Mouse (Mus musculus) liver, embryonic 16.5 days (tissue): ENCODE data around the gene Ddx39. TPM values are rescaled to one million over a fixed set of nuclear protein-coding genes. Genes with fewer than 3 reads are reported as not detected.

ENCODE experiments used
- ATAC-seq: fragments of 200-750 bp; cut with Nextera tagmentation; 2 replicates; pipeline ENCODE4 v1.8.0; 2017; ENCODE audit warnings: low read depth, mild to moderate bottlenecking, moderate number of reproducible peaks, moderate library complexity
- H3K27ac ChIP-seq: fragments of 300-500 bp; sonication (generic); 2 replicates; pipeline ENCODE4 v1.5.1; 2014; ENCODE audit warnings: mild to moderate bottlenecking, low read length
- H3K27me3 ChIP-seq: fragments of 300-500 bp; sonication (generic); 2 replicates; pipeline ENCODE4 v1.6.1; 2014; ENCODE audit warnings: low read depth, low read length, mixed read lengths; ENCODE audit not compliant: control insufficient read depth, insufficient read depth
- H3K36me3 ChIP-seq: fragments of 300-500 bp; sonication (generic); 2 replicates; pipeline ENCODE4 v1.6.1; 2014; ENCODE audit warnings: mild to moderate bottlenecking; ENCODE audit not compliant: control insufficient read depth, insufficient read depth
- H3K4me1 ChIP-seq: fragments of 300-500 bp; sonication (generic); 2 replicates; pipeline ENCODE4 v1.6.1; 2014; ENCODE audit warnings: low read depth, low read length, mixed read lengths; ENCODE audit not compliant: control insufficient read depth
- H3K4me2 ChIP-seq: fragments of 300-500 bp; sonication (generic); 2 replicates; pipeline ENCODE4 v1.6.1; 2014; ENCODE audit warnings: low read depth, low read length, mixed read lengths
- H3K4me3 ChIP-seq: fragments of 300-500 bp; sonication (generic); 2 replicates; pipeline ENCODE4 v1.5.1; 2014; ENCODE audit warnings: low read depth, mild to moderate bottlenecking, low read length
- H3K9ac ChIP-seq: fragments of 300-500 bp; sonication (generic); 2 replicates; pipeline ENCODE4 v1.6.1; 2014; ENCODE audit warnings: low read depth, low read length
- H3K9me3 ChIP-seq: fragments of 300-500 bp; sonication (generic); replicated peaks from 2 replicates; pipeline ENCODE4 v1.6.1; 2016; ENCODE audit warnings: low read length; ENCODE audit not compliant: control insufficient read depth
- WGBS: fragments of 180-500 bp; shearing (Covaris S2); extraction: QIAGEN DNeasy Blood & Tissue Kit; methylation state at CpG from one replicate; pipeline ENCODE4 v1.1.7; 2014; ENCODE audit not compliant: insufficient replicate concordance; 5-methylcytosine and 5-hydroxymethylcytosine counted together
- polyA plus RNA-seq: library from polyadenylated mRNA; unstranded; fragments of >200 nt; fragmentation: Nextera tagmentation; extraction: Ambion mirVana; gene quantifications from 2 replicates; pipeline ENCODE4 v1.2.1, GENCODE M21; 2015

Gene Ddx39
- 149 and 167 TPM in 2 replicates for polyA plus RNA-seq

- Histone ChIP-seq H3K27me3 (no peaks in the 10 kb centered on the region), H3K4me1 (peaks cover 16% of the 10 kb centered on the region), H3K9me3 (no peaks in the 10 kb centered on the region), H3K27ac (peak within 1 kb of the TSS; percentile 94), H3K36me3 (peaks cover 8% of the 10 kb centered on the region), H3K4me2 (peak within 1 kb of the TSS; percentile 74), H3K9ac (peak within 1 kb of the TSS; percentile 89), H3K4me3 (peak within 1 kb of the TSS; percentile 90)
- ATAC-seq, result peak; percentile 99
- WGBS, result under 1% methylated on average over 63 of the region's 63 CpGs
These were observed at the start of gene Ddx39 for GRCm38 (mm10) chr8:83715031-83715690. Gene Ddx39 (plus strand): TSS chr8:83715177.

GRCm38 (mm10) chr8:83665969-83666865 is 48.8 kb upstream of the Ddx39 start, which contains the start of gene Ptger1:
Gene Ptger1 (plus strand): TSS chr8:83666678.
- no peak for ATAC-seq
- Histone ChIP-seq H3K9me3 (no peaks in the 10 kb centered on the region), H3K27me3 (peaks cover 14% of the 10 kb centered on the region), H3K4me2 (no peak within 1 kb of the TSS), H3K9ac (no peak within 1 kb of the TSS), H3K4me1 (peaks cover 20% of the 10 kb centered on the region), H3K36me3 (peaks cover 6% of the 10 kb centered on the region), H3K27ac (no peak within 1 kb of the TSS), H3K4me3 (no peak within 1 kb of the TSS)
- 29% methylated on average over 14 of the region's 14 CpGs for WGBS

GRCm38 (mm10) chr8:83666866-83667234 is 48.1 kb upstream of the Ddx39 start:
- Histone ChIP-seq H3K4me2 (no peak overlapping the region), H3K36me3 (peaks cover 11% of the 10 kb centered on the region), H3K27me3 (peaks cover 14% of the 10 kb centered on the region), H3K4me1 (peaks cover 20% of the 10 kb centered on the region), H3K4me3 (no peak overlapping the region), H3K27ac (no peak overlapping the region), H3K9me3 (no peaks in the 10 kb centered on the region), H3K9ac (no peak overlapping the region)
- no peak for ATAC-seq
- 73% methylated on average over 3 of the region's 3 CpGs for WGBS

- no peak overlapping the region for H3K4me3 ChIP-seq
These were observed 47.5 kb upstream of the Ddx39 start for GRCm38 (mm10) chr8:83667526-83667925.

GRCm38 (mm10) chr8:83668010-83668916 is 46.7 kb upstream of the Ddx39 start:
- Histone ChIP-seq H3K9me3 (no peaks in the 10 kb centered on the region), H3K4me2 (peak overlapping the region; percentile 55), H3K36me3 (peaks cover 17% of the 10 kb centered on the region), H3K9ac (no peak overlapping the region), H3K4me1 (peaks cover 13% of the 10 kb centered on the region), H3K4me3 (peak overlapping the region; percentile 34), H3K27ac (no peak overlapping the region), H3K27me3 (peaks cover 14% of the 10 kb centered on the region)
- ATAC-seq, result no peak
- WGBS, result 33% methylated on average over 80 of the region's 80 CpGs

More at GRCm38 (mm10) chr8:83667526-83667925, 47.5 kb upstream of the Ddx39 start:
- no peak for ATAC-seq
- H3K9me3 ChIP-seq, result no peaks in the 10 kb centered on the region
- peaks cover 16% of the 10 kb centered on the region for H3K4me1 ChIP-seq
- H3K4me2 ChIP-seq, result no peak overlapping the region
- peaks cover 14% of the 10 kb centered on the region for H3K27me3 ChIP-seq
- no peak overlapping the region for H3K27ac ChIP-seq
- H3K36me3 ChIP-seq, result peaks cover 12% of the 10 kb centered on the region
- no peak overlapping the region for H3K9ac ChIP-seq
- 65% methylated on average over 10 of the region's 10 CpGs for WGBS

- Histone ChIP-seq H3K9me3 (no peaks in the 10 kb centered on the region), H3K4me2 (peak overlapping the region; percentile 55), H3K36me3 (peaks cover 17% of the 10 kb centered on the region), H3K27ac (no peak overlapping the region), H3K4me1 (peaks cover 13% of the 10 kb centered on the region), H3K27me3 (peaks cover 14% of the 10 kb centered on the region), H3K9ac (no peak overlapping the region), H3K4me3 (no peak overlapping the region)
- 67% methylated on average over 16 of the region's 16 CpGs for WGBS
- ATAC-seq, result peak; percentile 42; the same call in 1 of the 2 replicates
These were observed 46.0 kb upstream of the Ddx39 start for GRCm38 (mm10) chr8:83669013-83669412.

- ATAC-seq, result no peak; the same call in 1 of the 2 replicates
These were observed 42.0 kb upstream of the Ddx39 start for GRCm38 (mm10) chr8:83672936-83673335.

GRCm38 (mm10) chr8:83674497-83674896 is 40.5 kb upstream of the Ddx39 start:
- Histone ChIP-seq H3K4me1 (no peaks in the 10 kb centered on the region), H3K4me3 (no peak overlapping the region), H3K9me3 (no peaks in the 10 kb centered on the region), H3K4me2 (no peak overlapping the region), H3K27me3 (no peaks in the 10 kb centered on the region), H3K36me3 (peaks cover 33% of the 10 kb centered on the region), H3K9ac (no peak overlapping the region), H3K27ac (no peak overlapping the region)
- ATAC-seq, result no peak
- 74% methylated on average over 5 of the region's 5 CpGs for WGBS

More at GRCm38 (mm10) chr8:83672936-83673335, 42.0 kb upstream of the Ddx39 start:
- H3K27me3 ChIP-seq, result peaks cover 3% of the 10 kb centered on the region
- H3K9me3 ChIP-seq, result no peaks in the 10 kb centered on the region
- WGBS, result 61% methylated on average over 5 of the region's 5 CpGs
- H3K4me1 ChIP-seq, result peaks cover 9% of the 10 kb centered on the region
- H3K27ac ChIP-seq, result no peak overlapping the region
- no peak overlapping the region for H3K9ac ChIP-seq
- no peak overlapping the region for H3K4me3 ChIP-seq
- no peak overlapping the region for H3K4me2 ChIP-seq
- peaks cover 25% of the 10 kb centered on the region for H3K36me3 ChIP-seq
